Mouse (Mus musculus): ENCODE measurements around the gene Olfr559. TPM values are rescaled to one million over a fixed set of nuclear protein-coding genes. Genes with fewer than 3 reads are reported as not detected.

Gene Olfr559
- polyA plus RNA-seq (2012; rRNA removed), result not detected in 2 replicates

GRCm38 (mm10) chr7:102727391-102727790 is at the start of gene Olfr559:
Gene Olfr559 (minus strand): TSS chr7:102727491.

DNA sequence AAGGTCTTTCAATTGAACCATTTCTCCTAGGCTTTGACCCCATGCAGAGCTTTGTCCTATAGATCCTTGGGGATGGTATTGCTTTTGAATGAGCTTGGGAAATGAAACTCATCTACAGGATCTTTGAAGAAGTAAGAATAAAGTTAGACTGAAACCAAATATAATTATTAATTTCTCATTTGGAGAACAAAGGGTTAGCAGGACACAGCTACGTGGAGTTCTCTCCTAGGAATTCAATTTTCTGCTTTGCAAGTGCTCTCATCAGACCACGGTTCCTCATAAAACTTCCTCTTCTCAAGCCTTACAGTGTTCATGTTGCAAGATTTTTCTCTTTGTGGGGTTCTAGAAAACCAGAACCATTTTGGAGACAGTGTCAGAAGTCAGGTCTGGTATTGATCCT is 43.6 kb upstream of the Olfr559 start, which contains the start of gene Olfr561:
Olfr561 (plus strand) TSS at position 301 of the 400 bp plus-strand sequence.

GRCm38 (mm10) chr7:102759266-102759665 is 32.0 kb upstream of the Olfr559 start, which contains the start of the genes Olfr560 and Olfr78:
Gene Olfr560 (minus strand): TSS chr7:102759366.
Gene Olfr78 (minus strand): TSS chr7:102759471.

GRCm38 (mm10) chr7:102718970-102719369 is 8.3 kb downstream of the Olfr559 start, which contains the start of gene Olfr33:
Gene Olfr33 (minus strand): TSS chr7:102719070.

DNA sequence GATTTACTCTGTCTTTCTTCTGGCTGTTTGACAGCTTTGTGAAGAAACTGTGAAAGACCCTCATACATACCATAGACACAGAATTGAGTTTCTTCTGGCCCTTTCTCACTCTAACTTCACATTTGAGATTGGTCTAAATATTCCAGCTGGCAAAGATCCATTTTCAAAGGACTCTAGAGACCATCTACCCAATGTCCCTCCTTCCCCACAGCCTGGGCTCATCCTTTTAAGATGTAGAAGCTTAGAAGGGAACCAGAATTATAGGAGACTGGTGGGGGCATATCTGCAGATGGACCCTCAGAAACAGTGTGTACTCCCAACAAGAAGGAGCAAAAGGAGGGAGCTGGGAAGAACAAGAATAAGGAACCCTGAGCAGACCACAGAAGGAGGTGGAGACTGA is 25.4 kb downstream of the Olfr559 start, which contains the start of gene Olfr558:
Olfr558 (plus strand) TSS at position 301 of the 400 bp plus-strand sequence.

GRCm38 (mm10) chr7:102695358-102696125 is 31.7 kb downstream of the Olfr559 start, which contains the start of gene Olfr557:
Gene Olfr557 (plus strand): TSS chr7:102695910.

GRCm38 (mm10) chr7:102686944-102687501 is 40.3 kb downstream of the Olfr559 start, which contains the start of gene Trim68:
Gene Trim68 (minus strand): TSS chr7:102687327.

Other genes starting within 250 kb of the Olfr559 start
- gene Olfr543, start 245.8 kb downstream of the Olfr559 start, polyA plus RNA-seq (2012; rRNA removed), result not detected in 2 replicates
- not detected in 2 replicates for gene Olfr544, start 239.2 kb downstream of the Olfr559 start, polyA plus RNA-seq (2012; rRNA removed)
- gene Olfr545, start 227.9 kb downstream of the Olfr559 start, polyA plus RNA-seq (2012; rRNA removed), result not detected in 2 replicates
- not detected in 2 replicates for gene Olfr547, start 192.7 kb downstream of the Olfr559 start, polyA plus RNA-seq (2012; rRNA removed)
- gene Olfr548-ps1, start 186.6 kb downstream of the Olfr559 start, polyA plus RNA-seq (2012; rRNA removed), result not detected in 2 replicates
- gene Olfr549, start 177.6 kb downstream of the Olfr559 start, polyA plus RNA-seq (2012; rRNA removed), result not detected in 2 replicates
- gene Trim21, start 162.0 kb downstream of the Olfr559 start, polyA plus RNA-seq (2012; rRNA removed), result 0.67 and 0.84 TPM in 2 replicates
- gene Olfr550, start 156.0 kb downstream of the Olfr559 start, polyA plus RNA-seq (2012; rRNA removed), result not detected in 2 replicates
- not detected in 2 replicates for gene Olfr551, start 135.6 kb downstream of the Olfr559 start, polyA plus RNA-seq (2012; rRNA removed)
- gene Olfr552, start 129.7 kb downstream of the Olfr559 start, polyA plus RNA-seq (2012; rRNA removed), result not detected in 2 replicates
- not detected in 2 replicates for gene Olfr553, start 109.3 kb downstream of the Olfr559 start, polyA plus RNA-seq (2012; rRNA removed)
- not detected in 2 replicates for gene Olfr554, start 89.1 kb downstream of the Olfr559 start, polyA plus RNA-seq (2012; rRNA removed)
- gene Olfr555, start 68.7 kb downstream of the Olfr559 start, polyA plus RNA-seq (2012; rRNA removed), result not detected in 2 replicates
- not detected in 2 replicates for gene Olfr556, start 62.6 kb downstream of the Olfr559 start, polyA plus RNA-seq (2012; rRNA removed)
- 2.8 and 3.8 TPM in 2 replicates for gene Trim68, start 40.2 kb downstream of the Olfr559 start, polyA plus RNA-seq (2012; rRNA removed)
- gene Olfr557, start 31.6 kb downstream of the Olfr559 start, polyA plus RNA-seq (2012; rRNA removed), result not detected in 2 replicates
- 0.15 and 0.35 TPM in 2 replicates for gene Olfr558, start 25.3 kb downstream of the Olfr559 start, polyA plus RNA-seq (2012; rRNA removed)
- 0.15 TPM in 1 of 2 replicates, not detected in the other for gene Olfr33, start 8.4 kb downstream of the Olfr559 start, polyA plus RNA-seq (2012; rRNA removed)
- not detected in 2 replicates for gene Olfr560, start 31.9 kb upstream of the Olfr559 start, polyA plus RNA-seq (2012; rRNA removed)
- gene Olfr78, start 32.0 kb upstream of the Olfr559 start, polyA plus RNA-seq (2012; rRNA removed), result 0.41 and 0.78 TPM in 2 replicates
- not detected in 2 replicates for gene Olfr561, start 43.7 kb upstream of the Olfr559 start, polyA plus RNA-seq (2012; rRNA removed)
- gene Olfr564, start 76.0 kb upstream of the Olfr559 start, polyA plus RNA-seq (2012; rRNA removed), result not detected in 2 replicates
- not detected in 2 replicates for gene Olfr566, start 131.3 kb upstream of the Olfr559 start, polyA plus RNA-seq (2012; rRNA removed)
- not detected in 2 replicates for gene Olfr568, start 149.6 kb upstream of the Olfr559 start, polyA plus RNA-seq (2012; rRNA removed)
- gene Olfr569, start 163.4 kb upstream of the Olfr559 start, polyA plus RNA-seq (2012; rRNA removed), result not detected in 2 replicates
- not detected in 2 replicates for gene Olfr570, start 167.1 kb upstream of the Olfr559 start, polyA plus RNA-seq (2012; rRNA removed)
- gene Olfr571, start 190.0 kb upstream of the Olfr559 start, polyA plus RNA-seq (2012; rRNA removed), result not detected in 2 replicates
- gene Olfr572, start 196.9 kb upstream of the Olfr559 start, polyA plus RNA-seq (2012; rRNA removed), result not detected in 2 replicates
- gene Olfr573-ps1, start 215.1 kb upstream of the Olfr559 start, polyA plus RNA-seq (2012; rRNA removed), result not detected in 2 replicates
- not detected in 2 replicates for gene Olfr574, start 221.0 kb upstream of the Olfr559 start, polyA plus RNA-seq (2012; rRNA removed)
- not detected in 2 replicates for gene Olfr575, start 231.3 kb upstream of the Olfr559 start, polyA plus RNA-seq (2012; rRNA removed)
- not detected in 2 replicates for gene Olfr576, start 235.2 kb upstream of the Olfr559 start, polyA plus RNA-seq (2012; rRNA removed)
- gene Olfr577, start 248.5 kb upstream of the Olfr559 start, polyA plus RNA-seq (2012; rRNA removed), result not detected in 2 replicates